Mouse (Mus musculus): ENCODE results near the gene Il1f9. TPM values are rescaled to one million over a fixed set of nuclear protein-coding genes. Genes with fewer than 3 reads are reported as not detected.
"Not testable (repeated sequence)": the region's sequence is repeated elsewhere in the genome, so short reads cannot be mapped to it uniquely, and the experiment has no call there.

Il1f9 gene
- total RNA-seq (2014; rRNA removed) (not detected in 2 replicates), polyA plus RNA-seq (2015; fragmentation: Nextera tagmentation; extraction: Ambion mirVana) (not detected in 2 replicates)

DNA sequence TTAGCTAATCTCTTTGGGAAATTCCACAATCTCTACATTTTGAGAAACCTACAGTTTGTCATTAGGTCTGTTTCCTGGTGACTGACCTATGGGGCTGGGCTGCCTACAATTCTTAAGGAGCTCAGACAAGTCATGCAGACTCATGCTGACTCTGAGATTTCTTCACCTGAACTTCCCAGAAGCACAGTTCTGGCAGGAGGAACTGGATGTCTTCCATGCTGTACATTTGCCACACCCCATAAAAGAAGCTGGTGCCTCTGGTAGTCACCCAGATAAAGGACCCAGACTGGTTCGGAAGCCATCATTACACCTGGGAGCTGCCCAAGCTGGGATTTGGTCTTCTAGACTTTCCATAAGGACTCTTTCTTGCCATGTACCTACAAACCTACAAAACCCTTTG is at the start of gene Il1f9:
Il1f9 (plus strand) TSS at position 301 of the 400 bp plus-strand sequence.
- DNase-seq (no peak), ATAC-seq (no peak)
- Histone ChIP-seq H3K4me3 (ENCODE audit: low read depth, low read length) (no peak within 1 kb of the TSS), H3K27me3 (ENCODE audit: insufficient read depth, low read length) (no peaks in the 10 kb centered on the region), H3K27ac (ENCODE audit: low read depth, low read length) (no peak within 1 kb of the TSS), H3K9me3 (ENCODE audit: low read length) (no peaks in the 10 kb centered on the region), H3K4me2 (ENCODE audit: low read depth) (no peak within 1 kb of the TSS), H3K9ac (no peak within 1 kb of the TSS), H3K4me1 (ENCODE audit: insufficient read depth) (no peaks in the 10 kb centered on the region), H3K36me3 (ENCODE audit: insufficient read depth) (no peaks in the 10 kb centered on the region)
- 96% methylated on average over 1 of the region's 1 CpGs for WGBS
- no peak for TF ChIP-seq CTCF (IDR thresholded peaks at IDR 0.05; ENCODE audit: low read depth)

DNA sequence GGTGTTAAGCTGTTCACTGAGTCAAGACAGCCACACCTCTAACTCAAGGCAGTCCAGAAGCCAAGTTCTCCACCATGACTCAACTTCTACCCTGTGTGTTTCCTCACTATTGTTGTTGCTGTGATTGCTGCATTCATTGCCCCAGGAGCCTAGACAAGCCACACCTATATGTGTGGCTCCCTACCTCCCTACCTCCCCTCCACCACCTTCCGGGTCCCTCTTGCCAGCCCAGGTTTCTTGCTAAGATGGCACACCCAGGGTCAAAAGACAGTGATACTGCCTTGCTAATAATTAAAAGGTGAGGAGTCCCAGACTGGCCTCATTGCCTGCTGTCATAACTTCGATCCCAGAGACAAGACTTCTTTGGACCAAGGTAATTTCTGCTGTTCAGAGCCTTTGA is 33.4 kb upstream of the Il1f9 start, which contains the start of gene Il1f8:
Il1f8 (plus strand) TSS at position 301 of the 400 bp plus-strand sequence.
- H3K4me2 ChIP-seq (ENCODE audit: low read depth) = no peak within 1 kb of the TSS
- WGBS = 86% methylated on average over 2 of the region's 2 CpGs
- no peaks in the 10 kb centered on the region for H3K27me3 ChIP-seq (ENCODE audit: insufficient read depth, low read length)
- no peak within 1 kb of the TSS for H3K9ac ChIP-seq
- H3K36me3 ChIP-seq (ENCODE audit: insufficient read depth) = no peaks in the 10 kb centered on the region
- no peak for TF ChIP-seq CTCF (IDR thresholded peaks at IDR 0.05; ENCODE audit: low read depth)
- H3K4me3 ChIP-seq (ENCODE audit: low read depth, low read length) = no peak within 1 kb of the TSS
- H3K27ac ChIP-seq (ENCODE audit: low read depth, low read length) = no peak within 1 kb of the TSS
- no peaks in the 10 kb centered on the region for H3K4me1 ChIP-seq (ENCODE audit: insufficient read depth)
- no peaks in the 10 kb centered on the region for H3K9me3 ChIP-seq (ENCODE audit: low read length)
- ATAC-seq = no peak
- no peak for DNase-seq

DNA sequence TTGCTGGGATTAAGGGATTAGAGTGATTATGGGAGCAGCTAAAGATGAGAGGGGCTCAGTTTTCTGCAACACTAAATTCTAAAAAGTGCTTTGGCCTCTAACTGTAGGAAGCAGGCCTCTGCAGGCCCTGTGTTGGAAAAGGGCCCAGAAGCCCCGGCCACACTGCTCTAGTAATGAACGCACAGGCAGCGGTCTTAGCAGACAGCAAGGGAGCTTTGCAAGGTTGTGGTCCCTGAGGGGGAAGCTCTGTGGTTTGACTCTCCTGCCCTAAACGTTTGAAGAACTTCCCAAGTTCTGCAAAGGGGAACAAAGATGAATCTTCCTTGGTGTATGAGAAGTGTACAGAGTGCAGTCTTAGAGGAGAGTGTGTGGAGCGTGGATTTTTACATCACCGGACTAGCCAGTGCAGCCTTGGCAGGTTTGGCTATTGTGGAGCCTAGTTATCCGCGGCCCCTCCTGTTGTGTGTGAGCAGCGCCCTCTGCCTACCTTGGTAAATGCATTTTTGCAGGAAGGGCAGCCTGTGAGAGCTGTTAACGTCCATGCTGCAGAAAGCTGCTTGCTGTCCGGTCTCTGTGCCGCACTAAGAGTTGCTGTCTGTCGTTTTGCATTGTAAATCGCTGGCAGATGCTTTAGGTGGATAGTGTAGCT is 4.5 kb upstream of the Il1f9 start:
- TF ChIP-seq CTCF (IDR thresholded peaks at IDR 0.05; ENCODE audit: low read depth) = peak; percentile 67
- not testable (repeated sequence) for H3K27me3 ChIP-seq (ENCODE audit: insufficient read depth, low read length); H3K36me3 ChIP-seq (ENCODE audit: insufficient read depth); H3K9me3 ChIP-seq (ENCODE audit: low read length); H3K27ac ChIP-seq (ENCODE audit: low read depth, low read length); H3K4me1 ChIP-seq (ENCODE audit: insufficient read depth); H3K9ac ChIP-seq; H3K4me3 ChIP-seq (ENCODE audit: low read depth, low read length)
- peak; percentile 63 for DNase-seq
- WGBS = 9% methylated on average over 14 of the region's 14 CpGs
- ATAC-seq = peak; percentile 77
- peak overlapping the region; percentile 26; the same call in 1 of the 2 replicates for H3K4me2 ChIP-seq (ENCODE audit: low read depth)

DNA sequence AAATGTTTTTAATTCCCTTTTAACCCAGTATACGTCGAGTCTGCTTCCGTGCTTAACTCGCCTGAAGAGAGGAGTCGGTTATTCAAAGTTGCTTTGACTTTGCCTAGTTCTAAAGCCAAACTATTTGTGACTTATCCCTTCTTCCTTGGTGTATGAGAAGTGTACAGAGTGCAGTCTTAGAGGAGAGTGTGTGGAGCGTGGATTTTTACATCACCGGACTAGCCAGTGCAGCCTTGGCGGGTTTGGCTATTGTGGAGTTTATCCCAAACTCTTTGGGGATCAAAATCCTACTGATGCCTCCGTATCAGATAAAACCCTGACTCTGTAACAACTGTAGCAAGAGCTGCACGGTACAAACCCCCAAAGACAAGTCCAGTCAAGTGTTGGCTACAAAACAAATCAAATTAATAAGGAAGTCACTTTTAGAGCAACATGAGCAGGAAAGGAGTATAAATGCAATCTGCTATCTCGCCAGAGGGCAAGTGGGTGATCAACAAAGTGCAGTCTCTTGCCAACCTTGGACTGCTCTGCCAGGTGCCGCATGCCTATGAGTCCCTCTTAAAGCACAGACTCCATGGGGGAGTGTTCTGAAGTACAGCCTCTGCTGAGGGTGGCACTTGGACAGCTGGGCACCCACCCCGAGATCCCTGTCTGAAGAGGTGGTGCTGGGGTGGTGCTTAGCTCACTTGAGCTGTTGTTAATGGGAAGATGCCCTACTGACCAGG is 3.7 kb upstream of the Il1f9 start:
- not testable (repeated sequence) for H3K9ac ChIP-seq; ATAC-seq; H3K9me3 ChIP-seq (ENCODE audit: low read length); H3K36me3 ChIP-seq (ENCODE audit: insufficient read depth); H3K4me3 ChIP-seq (ENCODE audit: low read depth, low read length); H3K4me1 ChIP-seq (ENCODE audit: insufficient read depth); DNase-seq; H3K27ac ChIP-seq (ENCODE audit: low read depth, low read length); H3K27me3 ChIP-seq (ENCODE audit: insufficient read depth, low read length)
- WGBS = 56% methylated on average over 13 of the region's 13 CpGs
- peak overlapping the region; percentile 26; the same call in 1 of the 2 replicates for H3K4me2 ChIP-seq (ENCODE audit: low read depth)

DNA sequence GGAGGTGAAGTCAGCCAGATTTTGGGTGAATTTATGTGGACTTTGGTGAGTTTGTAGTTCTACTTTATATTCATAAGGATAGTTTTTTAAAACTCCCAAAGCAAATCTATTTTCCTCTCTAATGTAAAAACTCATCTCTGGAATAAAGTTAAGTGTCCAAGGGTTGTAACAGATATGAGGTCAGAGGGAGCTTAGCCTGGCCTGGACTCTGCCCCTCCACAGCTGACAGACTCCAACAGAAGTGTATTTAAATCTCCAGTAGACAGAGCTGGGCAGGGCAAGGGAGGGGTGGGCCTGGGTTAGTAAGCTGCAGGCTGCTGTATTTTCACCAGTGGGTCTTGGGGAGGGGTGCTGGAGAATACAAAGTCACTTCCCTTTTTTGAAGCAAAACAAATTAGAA is 2.2 kb upstream of the Il1f9 start:
- not testable (repeated sequence) for ATAC-seq; DNase-seq; H3K27ac ChIP-seq (ENCODE audit: low read depth, low read length)

DNA sequence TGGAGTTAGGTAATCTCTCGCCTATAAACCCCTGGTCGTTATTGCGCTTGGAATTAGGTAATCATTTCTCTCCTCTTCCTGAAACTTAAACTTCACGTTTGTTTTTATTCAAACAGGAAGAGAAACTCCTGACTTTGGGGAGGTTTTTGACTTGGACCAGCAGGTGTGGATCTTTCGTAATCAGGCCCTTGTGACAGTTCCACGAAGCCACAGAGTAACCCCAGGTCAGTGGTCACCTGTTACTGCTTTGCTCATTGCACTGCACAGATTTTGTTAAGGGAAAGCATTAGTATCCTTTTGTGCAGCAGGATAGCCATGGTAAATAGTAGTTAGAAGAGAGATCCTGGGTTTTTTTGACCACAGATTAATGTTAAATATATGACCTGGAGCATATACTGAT is 1.3 kb downstream of the Il1f9 start:
- H3K4me3 ChIP-seq (ENCODE audit: low read depth, low read length) = no peak overlapping the region
- H3K27me3 ChIP-seq (ENCODE audit: insufficient read depth, low read length) = no peaks in the 10 kb centered on the region
- 80% methylated on average over 6 of the region's 6 CpGs for WGBS
- ATAC-seq (no peak), DNase-seq (no peak)
- H3K9me3 ChIP-seq (ENCODE audit: low read length) = no peaks in the 10 kb centered on the region
- no peak overlapping the region for H3K9ac ChIP-seq
- no peaks in the 10 kb centered on the region for H3K4me1 ChIP-seq (ENCODE audit: insufficient read depth)
- H3K4me2 ChIP-seq (ENCODE audit: low read depth) = no peak overlapping the region
- TF ChIP-seq CTCF (IDR thresholded peaks at IDR 0.05; ENCODE audit: low read depth) = no peak
- H3K36me3 ChIP-seq (ENCODE audit: insufficient read depth) = no peaks in the 10 kb centered on the region
- H3K27ac ChIP-seq (ENCODE audit: low read depth, low read length) = no peak overlapping the region

More for the DNA sequence above, 2.2 kb upstream of the Il1f9 start:
- not testable (repeated sequence) for H3K4me1 ChIP-seq (ENCODE audit: insufficient read depth); H3K36me3 ChIP-seq (ENCODE audit: insufficient read depth); H3K4me3 ChIP-seq (ENCODE audit: low read depth, low read length); H3K9me3 ChIP-seq (ENCODE audit: low read length); H3K4me2 ChIP-seq (ENCODE audit: low read depth); H3K9ac ChIP-seq; H3K27me3 ChIP-seq (ENCODE audit: insufficient read depth, low read length)

DNA sequence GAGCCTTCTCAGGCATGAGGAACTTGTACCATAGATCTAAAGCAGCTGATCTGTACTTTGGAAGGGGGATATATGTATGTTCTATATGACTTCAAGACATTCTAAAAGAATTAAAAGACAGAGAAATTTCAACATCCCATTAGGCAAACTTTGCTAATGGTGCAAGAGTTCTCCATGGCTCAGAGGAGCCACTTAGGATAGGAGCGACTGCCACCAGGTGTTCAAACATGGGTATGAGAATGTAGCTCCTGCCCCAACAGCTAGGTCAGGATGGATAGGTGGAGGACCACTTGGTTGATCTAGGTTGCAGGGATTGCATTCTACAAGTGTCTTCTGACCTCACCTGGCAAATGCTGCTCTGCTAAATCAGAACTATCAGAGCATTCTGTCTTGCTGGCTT is 1.9 kb downstream of the Il1f9 start:
- no peaks in the 10 kb centered on the region for H3K36me3 ChIP-seq (ENCODE audit: insufficient read depth)
- no peaks in the 10 kb centered on the region for H3K27me3 ChIP-seq (ENCODE audit: insufficient read depth, low read length)
- DNase-seq (no peak), ATAC-seq (no peak)
- no peaks in the 10 kb centered on the region for H3K9me3 ChIP-seq (ENCODE audit: low read length)
- no peak overlapping the region for H3K4me3 ChIP-seq (ENCODE audit: low read depth, low read length)
- H3K9ac ChIP-seq = no peak overlapping the region
- TF ChIP-seq CTCF (IDR thresholded peaks at IDR 0.05; ENCODE audit: low read depth) = peak; percentile 4; the same call in 1 of the 2 replicates
- WGBS = 81% methylated on average over 1 of the region's 1 CpGs
- no peak overlapping the region for H3K4me2 ChIP-seq (ENCODE audit: low read depth)
- H3K27ac ChIP-seq (ENCODE audit: low read depth, low read length) = no peak overlapping the region
- H3K4me1 ChIP-seq (ENCODE audit: insufficient read depth) = no peaks in the 10 kb centered on the region

Data from forebrain, postnatal 0 days (tissue).